Mouse (Mus musculus) embryo, embryonic 9.5 days (tissue): ENCODE measurements around the gene Pald1.

Experiments
- DNase-seq: peaks from one replicate; pipeline ENCODE4 v3.0.0-alpha.2; 2017; ENCODE audit errors: extremely low spot score

The Pald1 gene

DNA sequence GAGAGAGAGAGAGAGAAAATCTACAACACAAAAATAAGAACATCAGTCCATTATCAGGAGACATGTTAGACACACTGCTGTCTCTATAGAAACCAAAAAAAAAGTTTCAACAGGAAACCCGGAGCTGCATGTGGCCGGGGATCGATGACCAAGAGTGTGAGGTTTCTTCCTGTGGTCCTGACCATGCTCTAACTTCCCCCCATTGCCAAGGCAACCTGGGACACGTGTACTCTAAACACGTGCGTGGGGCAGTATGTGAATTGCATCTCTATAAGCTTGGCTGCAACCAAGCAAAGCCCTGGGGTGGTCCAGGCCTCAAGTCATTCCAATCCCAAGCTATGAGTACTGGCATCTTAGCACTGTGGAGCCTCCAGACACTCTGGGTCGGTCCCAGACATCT is 48.8 kb downstream of the Pald1 start:
- no peak for DNase-seq

DNA sequence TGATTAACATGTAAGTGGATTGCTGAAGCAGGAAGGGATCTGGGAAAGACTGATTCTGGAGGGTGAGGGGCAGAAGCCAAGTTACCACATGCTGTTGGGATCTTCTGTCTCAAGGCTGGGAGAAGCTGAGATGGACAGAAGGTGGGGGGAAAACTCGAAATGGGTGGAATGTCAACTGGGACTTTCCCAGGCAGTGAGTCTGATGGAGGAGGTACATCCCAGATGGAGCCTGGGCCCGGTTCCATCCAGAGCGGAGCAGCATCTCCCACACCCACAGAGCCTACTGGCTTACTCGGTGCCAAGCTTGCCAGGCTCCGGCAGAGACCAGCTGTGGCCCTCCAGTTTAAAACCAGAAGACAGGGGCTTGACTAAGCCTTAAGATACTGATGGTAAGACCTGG is 52.3 kb downstream of the Pald1 start:
- DNase-seq = no peak

DNA sequence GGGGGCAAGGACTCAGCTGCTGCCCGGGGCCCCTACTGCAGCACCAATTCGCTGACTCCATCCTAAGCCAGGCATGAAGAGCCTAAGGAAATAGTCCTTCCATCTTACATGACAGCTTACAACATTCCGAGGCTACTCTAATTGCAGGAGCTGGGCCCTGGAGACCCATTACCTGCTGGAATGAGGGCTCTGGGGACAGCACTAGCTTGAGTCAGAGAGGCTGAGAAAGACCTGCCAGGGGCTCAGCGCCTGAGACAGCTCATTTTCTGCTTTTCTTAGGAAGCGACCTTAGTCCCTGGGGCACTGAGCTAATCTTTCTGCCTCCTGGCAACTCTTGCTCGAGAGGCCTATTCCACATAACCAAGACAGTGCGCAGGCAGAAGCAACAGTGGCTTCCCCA is 54.4 kb downstream of the Pald1 start:
- no peak for DNase-seq

DNA sequence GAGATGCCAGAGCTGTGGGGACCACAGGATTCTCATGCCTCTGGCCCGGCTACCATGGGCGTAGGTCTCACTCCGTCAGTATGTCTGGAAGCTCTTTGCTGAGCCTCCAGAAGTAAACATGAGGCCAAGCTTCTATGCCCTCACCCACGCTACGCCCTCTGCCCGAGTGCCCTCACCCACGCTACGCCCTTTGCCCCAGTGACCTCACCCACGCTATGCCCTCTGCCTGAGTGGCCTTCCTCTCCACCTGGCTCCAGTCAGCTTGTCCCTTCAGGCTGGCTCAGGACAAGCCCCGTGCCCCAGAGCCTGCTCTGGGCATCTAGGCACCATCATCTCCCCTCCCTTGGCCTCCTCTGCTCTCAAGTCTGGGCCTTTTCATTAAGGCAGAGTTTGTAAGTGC is 55.8 kb downstream of the Pald1 start:
- DNase-seq = no peak

DNA sequence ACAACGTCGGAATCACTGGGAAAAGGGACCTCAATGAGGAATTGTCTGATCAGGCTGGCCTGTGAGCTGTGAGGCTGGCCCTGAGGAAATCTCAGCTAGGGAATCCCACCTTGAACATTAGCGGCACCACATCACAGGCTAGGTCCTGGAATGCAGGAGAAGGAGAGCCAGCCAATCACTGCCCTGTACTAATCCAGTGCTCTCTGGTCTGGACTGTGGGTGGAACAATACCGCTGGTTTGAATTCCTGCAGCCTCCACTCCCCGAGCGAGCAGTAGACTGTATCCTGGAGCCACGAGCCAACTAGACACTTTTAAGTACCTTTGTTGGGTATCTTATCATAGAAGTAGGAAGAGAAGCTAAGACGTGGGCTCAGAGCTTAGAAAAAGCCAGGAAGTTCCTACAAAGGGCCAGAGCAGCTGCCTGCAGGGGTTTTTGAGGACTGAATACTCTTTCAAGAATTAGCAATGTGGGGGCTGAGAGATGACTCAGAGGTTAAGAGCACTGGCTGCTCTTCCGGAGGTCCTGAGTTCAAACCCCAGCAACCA is 57.5 kb downstream of the Pald1 start:
- DNase-seq = no peak

DNA sequence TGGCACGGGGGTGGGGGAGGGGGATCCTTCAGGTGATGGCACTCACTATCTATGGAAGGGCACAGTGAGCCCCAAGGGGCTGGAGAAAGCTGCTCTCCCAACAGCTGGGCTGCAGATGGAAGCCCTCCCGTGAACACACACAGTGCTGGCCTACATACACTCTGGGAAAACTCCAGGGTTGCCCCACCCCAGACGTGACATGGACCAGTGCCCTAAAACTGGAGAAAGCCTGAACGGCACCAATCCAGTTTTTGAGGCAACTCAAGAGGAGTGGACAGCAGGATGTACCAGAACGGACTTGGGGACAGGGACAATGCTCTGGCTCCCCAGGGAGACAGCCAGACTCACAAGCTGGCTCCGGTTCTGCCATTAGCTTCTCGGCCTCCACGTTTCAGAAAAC is 58.6 kb downstream of the Pald1 start:
- no peak for DNase-seq

DNA sequence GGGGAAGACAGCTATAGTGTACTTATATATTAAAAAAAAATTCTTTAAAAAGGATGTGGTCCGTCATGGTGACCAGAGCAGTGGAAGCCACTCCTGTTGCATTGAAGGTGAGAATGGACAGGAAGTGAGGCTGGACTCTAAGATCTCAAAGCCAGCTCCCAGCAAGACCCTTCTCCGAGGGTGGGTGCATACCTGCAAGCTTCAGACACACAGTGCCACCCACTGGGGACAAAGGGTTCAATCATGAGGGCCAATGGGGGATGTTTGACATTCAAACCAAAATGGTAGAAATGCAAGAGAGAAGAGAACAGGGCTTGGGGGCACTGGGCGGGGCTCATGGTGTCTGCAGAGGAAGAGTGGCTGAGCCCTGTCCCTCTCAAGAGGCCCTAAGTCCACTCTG is 64.8 kb downstream of the Pald1 start:
- no peak for DNase-seq

DNA sequence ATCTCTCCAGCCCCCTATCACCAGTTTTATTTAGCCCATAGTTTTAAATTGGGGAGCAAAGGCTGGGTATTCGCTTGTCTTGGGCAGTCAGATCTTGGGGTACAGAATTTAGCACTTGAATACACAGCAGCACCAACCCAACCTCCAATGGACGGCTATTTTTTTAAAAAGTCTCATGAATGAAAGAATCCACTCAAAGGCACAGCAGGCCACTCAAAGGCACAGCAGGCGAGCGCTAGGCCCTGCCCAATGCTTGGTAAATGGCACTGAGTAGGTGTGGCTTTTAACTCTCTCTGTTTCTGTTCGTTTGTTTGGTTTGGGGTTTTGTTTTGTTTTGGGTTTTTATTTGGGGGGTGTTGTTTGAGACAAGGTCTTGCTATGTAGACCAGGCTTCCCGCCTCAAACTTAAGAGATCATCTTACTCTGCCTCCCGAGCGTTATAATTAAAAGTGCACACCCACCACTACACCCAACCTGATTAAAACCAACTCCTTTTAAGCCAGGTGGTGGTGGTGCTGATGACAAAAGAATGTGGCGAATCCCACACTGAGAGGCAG is 67.9 kb downstream of the Pald1 start:
- no peak for DNase-seq

DNA sequence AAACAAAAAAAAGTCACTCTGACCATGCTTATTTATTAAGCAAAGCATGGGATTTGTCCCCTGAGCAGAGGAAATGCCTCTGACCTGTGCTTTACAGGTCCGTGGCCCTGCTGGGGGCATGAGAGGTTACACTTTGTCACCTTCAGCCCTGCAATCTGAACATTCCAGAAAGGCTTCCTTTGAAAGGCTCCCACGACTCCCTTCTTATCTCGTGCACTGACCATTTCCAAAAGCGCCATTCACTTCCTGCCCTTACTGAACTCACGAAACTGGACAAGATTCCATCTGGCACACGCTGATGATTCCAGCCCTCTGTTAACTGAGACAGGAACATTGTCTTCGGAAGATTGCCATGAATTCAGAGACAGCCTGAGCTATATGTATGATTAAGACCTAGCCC is 69.6 kb downstream of the Pald1 start:
- no peak for DNase-seq

DNA sequence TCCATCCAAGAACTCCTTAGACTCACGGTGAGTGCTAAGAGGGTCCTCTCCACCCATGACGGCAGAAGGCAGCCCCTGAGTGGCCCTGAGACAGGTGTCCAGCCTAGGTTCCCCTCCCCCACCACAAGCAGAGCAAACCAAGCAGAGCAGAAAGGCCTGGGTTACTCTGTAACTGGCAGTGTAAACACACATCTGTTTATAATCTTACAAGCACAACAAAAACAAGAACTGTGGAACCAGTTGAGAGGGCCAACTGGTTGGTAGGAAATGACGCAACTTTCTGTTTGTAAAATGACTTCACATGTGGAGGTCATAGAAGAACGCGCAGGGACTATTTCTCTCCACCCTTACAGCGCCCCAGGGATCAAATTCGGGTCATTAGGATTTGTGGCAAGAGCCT is 70.6 kb downstream of the Pald1 start:
- DNase-seq = no peak

DNA sequence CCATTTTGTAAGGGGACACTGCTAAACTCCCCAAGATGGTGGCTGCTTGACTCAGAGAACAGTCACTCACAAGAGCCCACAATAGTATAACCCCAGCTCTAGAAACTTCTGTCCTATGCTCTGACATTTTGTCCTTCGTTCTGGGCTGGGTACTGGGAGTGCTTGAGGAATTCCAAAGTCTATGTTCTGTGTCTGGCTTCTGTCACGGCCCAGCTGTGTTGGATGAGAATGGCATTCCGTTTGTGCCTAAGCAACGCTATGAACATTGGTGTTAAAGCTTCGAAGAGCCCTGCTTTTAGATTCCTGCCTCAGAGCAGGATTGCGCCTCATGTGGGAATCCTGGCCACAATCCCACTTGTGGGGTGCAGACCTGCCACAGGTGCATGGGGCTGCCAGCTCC is 71.2 kb downstream of the Pald1 start:
- no peak for DNase-seq

DNA sequence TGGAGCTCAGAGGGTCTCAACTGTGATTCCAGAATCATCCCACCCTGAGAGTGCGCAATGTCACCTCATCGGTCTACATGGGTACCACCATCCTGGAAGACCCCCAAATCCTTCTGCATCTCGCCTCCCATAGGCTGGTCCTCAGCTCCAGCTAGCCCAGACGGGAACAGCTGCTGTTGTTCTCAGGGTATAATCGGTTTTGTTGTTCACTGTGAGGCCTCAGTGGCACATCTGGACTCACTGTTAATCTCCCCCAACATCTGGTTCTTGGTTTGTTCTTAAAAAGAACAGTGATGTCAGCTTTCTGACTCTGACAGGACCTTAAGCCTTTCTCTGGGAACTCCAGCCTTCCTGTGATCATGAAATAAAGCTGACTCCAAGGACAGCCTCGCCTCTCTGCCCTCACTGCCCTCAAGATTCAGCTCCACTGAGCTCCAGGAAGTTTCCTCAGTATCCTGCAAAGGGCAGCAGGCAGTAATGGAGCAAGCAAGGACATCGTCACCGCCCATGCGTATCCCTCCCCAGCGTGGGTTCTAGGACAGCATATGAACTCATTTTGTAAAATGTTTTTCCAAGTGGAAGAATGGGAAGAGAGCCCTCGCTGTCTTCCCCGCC is 74.5 kb downstream of the Pald1 start:
- no peak for DNase-seq

DNA sequence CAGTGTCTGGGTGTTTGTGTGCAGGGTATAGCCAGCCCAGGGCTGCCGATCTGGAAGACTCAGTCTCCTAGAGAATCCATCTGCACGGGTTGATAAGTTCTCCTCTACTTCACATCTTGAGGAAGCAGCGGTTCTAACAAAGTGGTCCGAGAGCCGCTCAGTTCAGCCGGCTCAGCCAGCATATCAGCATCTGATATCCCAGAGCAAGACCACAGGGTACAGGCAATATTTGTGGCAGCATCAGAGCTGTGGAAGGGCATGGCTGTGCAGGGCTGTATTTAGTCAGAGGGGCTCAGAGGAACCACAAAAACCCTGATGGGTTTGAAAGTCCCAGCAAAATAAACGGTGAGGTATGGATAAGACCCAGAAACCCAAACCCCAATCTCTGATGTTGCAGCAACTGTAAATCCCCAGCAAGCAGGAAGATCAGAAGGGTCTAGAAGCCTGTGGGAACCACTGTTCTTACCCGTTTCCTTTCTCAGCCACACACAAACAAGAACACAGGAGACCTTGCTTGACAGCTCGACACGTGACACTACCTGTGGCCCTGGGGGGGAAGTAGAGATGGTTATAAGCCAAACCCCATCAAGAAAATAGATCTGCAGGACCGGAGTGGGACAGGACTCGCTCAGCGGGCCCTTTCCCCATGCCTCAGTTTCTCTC is 77.3 kb downstream of the Pald1 start:
- no peak for DNase-seq

DNA sequence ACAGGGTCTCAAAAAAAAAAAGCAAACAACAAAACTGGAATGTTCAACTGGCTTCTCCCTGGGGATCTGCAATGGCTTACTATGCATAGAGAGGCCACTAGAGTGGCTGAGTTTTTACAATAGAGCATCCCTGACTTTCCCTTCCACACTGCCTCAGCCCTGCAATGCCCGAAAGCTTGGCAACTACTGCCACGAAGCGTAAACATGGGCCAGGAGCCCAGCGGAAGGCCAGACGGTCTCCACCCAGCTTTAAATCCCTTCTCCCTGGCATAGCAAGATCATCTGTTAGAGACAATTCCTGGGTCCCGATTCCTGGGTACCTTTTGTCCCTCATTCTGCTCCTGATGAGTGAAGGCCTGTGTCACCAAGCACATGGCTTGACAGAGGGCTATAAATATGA is 79.3 kb downstream of the Pald1 start:
- DNase-seq = no peak

DNA sequence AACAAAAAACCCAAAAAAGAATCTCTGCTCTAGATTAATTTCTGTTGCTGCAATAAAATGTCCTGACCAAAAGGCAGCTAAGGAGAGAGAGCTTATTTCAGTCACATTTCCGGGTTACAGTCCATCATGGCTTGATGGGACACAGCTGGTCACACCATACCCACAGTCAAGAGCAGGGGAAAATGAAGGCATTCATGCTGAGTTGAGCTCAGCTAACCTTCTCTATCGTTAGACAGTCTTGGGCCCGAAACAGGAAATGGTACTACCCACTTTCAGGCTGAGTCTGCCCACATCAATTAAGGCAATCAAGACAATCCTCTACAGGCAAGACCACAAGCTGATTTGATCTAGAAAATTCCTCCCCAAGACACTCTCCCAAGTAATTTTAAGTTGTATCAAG is 82.3 kb downstream of the Pald1 start:
- DNase-seq = no peak

DNA sequence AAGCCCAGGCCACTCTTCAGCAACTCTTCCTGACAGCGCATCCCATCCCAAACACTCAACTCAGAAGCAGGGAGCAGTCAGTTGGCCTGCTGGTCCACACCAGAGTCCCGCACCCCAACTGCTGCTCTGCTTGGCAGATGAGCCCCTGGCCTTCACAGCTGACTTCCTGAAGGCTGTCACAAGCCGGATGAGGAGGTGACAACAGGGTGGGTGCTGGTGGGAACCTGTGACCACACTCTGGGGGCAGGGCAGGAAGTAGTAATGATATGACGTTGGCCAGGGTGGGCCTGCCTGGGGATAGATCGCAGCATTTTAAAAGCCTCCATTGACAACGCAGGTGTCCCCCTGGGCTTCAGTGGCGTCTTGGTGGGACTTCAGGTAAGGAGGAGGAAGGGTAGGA is 85.9 kb downstream of the Pald1 start, which contains the start of gene Prf1:
Gene Prf1 (plus strand): TSS at position 357 of the 400 bp plus-strand sequence.
- DNase-seq = no peak

DNA sequence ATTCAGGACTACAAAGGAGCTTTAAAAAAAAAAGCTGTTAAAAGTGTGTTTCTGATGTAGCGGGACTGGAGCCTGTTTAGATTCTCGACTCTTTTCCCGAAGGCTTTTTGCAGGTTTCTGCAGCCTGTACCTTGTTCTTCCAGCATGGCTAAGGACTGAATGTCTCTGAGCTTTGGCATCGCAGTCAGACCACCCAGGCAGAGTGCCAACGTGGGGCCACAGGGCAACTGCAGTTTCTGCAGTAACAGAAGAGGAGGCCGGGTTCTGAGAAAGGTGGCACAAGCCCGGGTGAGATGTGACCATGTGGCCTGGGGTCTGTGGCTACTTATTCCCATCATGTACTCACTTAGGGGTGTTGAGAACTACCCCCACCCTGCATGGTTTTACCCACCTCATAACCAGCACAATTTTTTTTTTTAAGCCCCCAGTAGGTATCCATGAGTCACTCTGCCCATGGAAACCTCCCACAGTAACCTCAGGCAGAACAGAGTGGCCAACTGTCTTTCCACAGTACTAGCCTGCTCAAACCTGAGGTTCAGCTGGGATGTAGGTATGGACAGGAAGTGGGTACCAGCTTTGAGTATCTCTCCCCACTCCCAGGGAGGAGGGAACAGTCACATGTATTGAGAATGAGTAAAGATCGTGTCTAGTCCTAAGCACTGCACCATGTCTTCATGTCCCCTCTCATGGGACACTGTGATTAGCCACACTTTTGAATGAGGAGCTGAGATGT is 86.5 kb downstream of the Pald1 start:
- DNase-seq = no peak

DNA sequence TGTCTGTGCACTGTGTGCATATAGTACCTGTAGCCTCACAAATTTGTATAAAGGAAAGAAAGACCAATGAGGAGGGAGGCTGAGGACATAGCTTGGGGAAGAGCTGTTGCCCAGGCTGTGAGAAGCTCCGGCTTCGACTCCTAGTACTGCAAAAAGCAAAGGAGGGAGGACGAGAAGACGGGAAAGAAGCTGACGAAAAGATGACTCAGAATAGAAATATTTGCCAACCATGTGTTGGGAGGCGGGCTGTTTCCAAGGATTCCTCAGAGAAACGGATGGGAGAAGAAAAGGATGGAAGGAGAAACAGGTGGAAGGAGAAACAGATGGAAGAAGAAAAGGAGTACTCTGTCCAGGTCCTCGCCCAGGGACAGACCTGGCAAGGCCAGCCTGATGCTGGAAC is 89.1 kb downstream of the Pald1 start:
- no peak for DNase-seq

DNA sequence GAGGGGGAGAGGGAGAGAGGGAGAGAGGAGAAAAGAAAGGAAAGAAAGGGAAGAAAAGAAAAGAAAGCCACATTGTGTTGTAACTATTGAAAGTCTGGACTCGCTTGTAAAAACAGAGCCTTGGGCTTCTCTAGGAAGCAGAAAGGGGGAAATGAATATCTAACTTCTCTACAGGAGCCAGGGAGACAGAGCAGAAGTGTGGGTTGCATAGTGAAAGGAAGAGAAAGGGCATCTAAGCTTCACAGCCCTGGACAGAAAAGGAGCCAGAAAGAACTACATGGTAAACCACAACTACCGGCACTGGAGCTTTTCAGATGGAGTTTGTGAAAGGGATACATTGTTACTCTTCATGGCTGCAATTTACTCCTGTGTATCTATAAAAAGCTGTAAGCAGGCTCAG is 92.9 kb downstream of the Pald1 start:
- DNase-seq = no peak

DNA sequence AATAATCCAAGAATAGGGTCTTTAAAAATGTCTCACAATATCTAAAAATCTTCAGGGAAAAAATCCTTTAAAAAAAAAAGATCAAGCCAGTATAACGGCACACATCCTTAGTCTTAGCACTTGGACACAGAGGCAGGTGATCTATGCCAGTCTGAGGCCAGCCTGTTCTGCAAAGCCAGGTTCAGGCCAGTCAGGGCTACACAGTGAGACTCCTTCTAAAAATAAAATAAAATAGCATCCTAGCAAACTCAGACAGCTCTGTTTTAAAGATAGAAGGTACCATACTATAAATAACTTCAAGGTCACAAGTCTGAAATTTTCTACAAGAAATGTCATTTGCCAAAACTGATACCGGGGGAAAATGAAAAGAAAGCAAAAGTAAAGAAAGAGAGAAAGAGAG is 93.3 kb downstream of the Pald1 start:
- DNase-seq = no peak

DNA sequence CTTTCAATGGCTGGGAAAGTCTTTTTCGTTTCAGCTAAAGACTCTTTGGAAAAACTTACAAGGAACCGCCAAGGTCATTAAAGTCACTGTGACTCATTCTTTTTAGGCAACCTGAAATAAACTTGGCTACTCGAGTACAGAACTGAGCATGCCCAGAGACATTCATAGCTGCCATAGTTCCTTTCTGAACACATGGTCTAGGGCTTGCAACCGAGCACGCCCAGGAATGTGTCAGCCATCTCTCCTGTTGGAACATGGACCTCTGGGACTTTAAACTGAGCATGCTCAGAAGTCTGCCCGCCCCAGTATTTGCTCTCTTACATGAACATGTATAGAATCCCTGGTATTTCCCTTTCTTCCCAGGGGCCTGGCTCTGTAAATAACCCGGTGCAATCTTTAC is 97.1 kb downstream of the Pald1 start:
- DNase-seq = no peak

DNA sequence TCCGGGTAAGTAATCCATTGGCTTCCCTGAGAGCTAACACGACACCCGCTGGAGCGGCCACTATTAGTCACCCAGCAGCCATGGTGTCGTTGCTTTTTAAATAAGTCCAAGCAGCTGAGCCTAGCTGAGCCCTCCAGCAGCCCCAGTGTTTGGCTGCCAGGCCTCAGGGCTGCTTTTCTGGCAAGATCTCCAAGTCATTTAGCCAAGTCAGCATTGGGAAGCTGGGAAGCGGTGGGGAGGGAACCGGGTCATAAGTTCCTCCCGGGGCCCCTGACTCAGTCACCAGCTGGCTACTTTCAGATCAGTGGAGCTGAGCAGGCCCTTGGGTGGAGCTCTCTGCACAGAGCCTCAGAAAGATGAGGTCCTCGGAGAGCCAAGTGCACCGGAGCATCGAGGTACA is 98.1 kb downstream of the Pald1 start:
- no peak for DNase-seq

DNA sequence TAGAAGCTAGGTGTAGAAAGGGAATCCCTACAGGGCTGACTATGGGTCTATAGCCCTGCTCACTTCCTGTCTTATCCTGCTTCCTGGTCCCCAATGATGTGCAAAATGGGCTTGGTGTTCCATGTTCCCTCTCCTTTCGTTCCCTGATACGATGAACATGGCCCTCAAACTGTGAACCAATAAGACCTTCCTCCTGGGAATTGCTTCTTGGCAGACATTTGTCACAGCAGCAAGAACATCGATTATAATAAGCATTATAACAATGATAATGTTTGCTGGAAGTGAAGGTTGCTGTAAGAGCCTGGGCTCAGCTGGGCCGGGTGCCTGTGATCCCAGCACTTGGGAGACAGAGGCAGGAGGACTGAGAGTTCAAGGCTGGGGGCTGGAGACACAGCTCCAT is 99.0 kb downstream of the Pald1 start:
- DNase-seq = no peak
